Mouse (Mus musculus) CD8-positive naive resting alpha-beta T cell, adult 57 days (primary cell): ENCODE measurements around the gene Gm20388. TPM values are rescaled to one million over a fixed set of nuclear protein-coding genes. Genes with fewer than 3 reads are reported as not detected.

ENCODE experiments used
- total RNA-seq: library from RNA; stranded (reverse); gene quantifications from one replicate; pipeline ENCODE4 v1.2.4, GENCODE M21; 2023

Gm20388 gene
- total RNA-seq, 1 experiment from 2014 or later, result 14.0 TPM

GRCm38 (mm10) chr8:123117127-123117731, 3206.6 kb downstream of the Gm20388 start, which contains the start of gene Cpne7:
Cpne7 (plus strand) TSS chr8:123117374.

GRCm38 (mm10) chr8:123157888-123158465, 3247.3 kb downstream of the Gm20388 start, which contains the start of gene Sult5a1:
Sult5a1 (minus strand) TSS chr8:123158315.

GRCm38 (mm10) chr8:123185566-123186409, 3275.1 kb downstream of the Gm20388 start, which contains the start of gene Dpep1:
Dpep1 (plus strand) TSS chr8:123186242.

GRCm38 (mm10) chr8:123212321-123213117, 3301.9 kb downstream of the Gm20388 start, which contains the start of the genes Chmp1a and Spata33:
Chmp1a (minus strand) TSS chr8:123212763.
Spata33 (plus strand) TSS chr8:123212832.

GRCm38 (mm10) chr8:123224278-123225266, 3313.9 kb downstream of the Gm20388 start, which contains the start of gene Cdk10:
Cdk10 (plus strand) TSS chr8:123224842.

GRCm38 (mm10) chr8:123235520-123236497, 3325.2 kb downstream of the Gm20388 start, which contains the start of gene Spata2l:
Spata2l (minus strand) TSS chr8:123236233.

GRCm38 (mm10) chr8:123254099-123254885, 3343.7 kb downstream of the Gm20388 start, which contains the start of the genes Zfp276 and Vps9d1:
Zfp276 (plus strand) TSS chr8:123254195.
Vps9d1 (minus strand) TSS chr8:123254348.

GRCm38 (mm10) chr8:123318467-123318911, 3407.8 kb downstream of the Gm20388 start, which contains the start of gene Fanca:
Fanca (minus strand) TSS chr8:123318576.

GRCm38 (mm10) chr8:123332262-123333090, 3421.8 kb downstream of the Gm20388 start, which contains the start of gene Spire2:
Spire2 (plus strand) TSS chr8:123332713.

GRCm38 (mm10) chr8:123373403-123374238, 3463.0 kb downstream of the Gm20388 start, which contains the start of gene Tcf25:
Tcf25 (plus strand) TSS chr8:123373753.

GRCm38 (mm10) chr8:123406786-123407185, 3496.1 kb downstream of the Gm20388 start, which contains the start of gene Mc1r:
Mc1r (plus strand) TSS chr8:123407107.

GRCm38 (mm10) chr8:123411246-123411645, 3500.6 kb downstream of the Gm20388 start, which contains the start of gene Tubb3:
Tubb3 (plus strand) TSS chr8:123411424.

GRCm38 (mm10) chr8:123423441-123423840, 3512.8 kb downstream of the Gm20388 start, which contains the start of gene Def8:
Def8 (plus strand) TSS chr8:123423527.

GRCm38 (mm10) chr8:123477737-123478258, 3567.2 kb downstream of the Gm20388 start, which contains the start of gene Afg3l1:
Afg3l1 (plus strand) TSS chr8:123477903.

GRCm38 (mm10) chr8:123514781-123515539, 3604.3 kb downstream of the Gm20388 start, which contains the start of gene Dbndd1:
Dbndd1 (minus strand) TSS chr8:123515463.

